Mouse (Mus musculus) bone marrow, adult 2 months (tissue): ENCODE data around the gene Vldlr. TPM values are rescaled to one million over a fixed set of nuclear protein-coding genes. Genes with fewer than 3 reads are reported as not detected.

Experiments used
- H3K27ac ChIP-seq: fragments of 200-500 bp; 2 replicates; pipeline ENCODE4 v1.5.1; 2012; ENCODE audit warnings: low read depth, mild to moderate bottlenecking, control low read depth, inconsistent platforms, low read length; ENCODE audit not compliant: control insufficient read depth, poor library complexity, insufficient read depth
- H3K4me1 ChIP-seq: fragments of 200-500 bp; 2 replicates; pipeline ENCODE4 v1.6.1; 2011; ENCODE audit warnings: low read length; ENCODE audit not compliant: control insufficient read depth, insufficient read depth
- H3K4me3 ChIP-seq: fragments of 200-500 bp; replicated peaks from 2 replicates; pipeline ENCODE3; 2011; ENCODE audit warnings: mild to moderate bottlenecking, low read depth, low read length, control low read depth; ENCODE audit not compliant: control insufficient read depth
- CTCF ChIP-seq: fragments of 200-500 bp; IDR thresholded peaks from 2 replicates; pipeline ENCODE4 v1.5.1; 2011; ENCODE audit warnings: low read length, control low read depth; ENCODE audit not compliant: control insufficient read depth, insufficient read depth
- POLR2A ChIP-seq: fragments of 200-500 bp; IDR thresholded peaks from 2 replicates; pipeline ENCODE4 v1.6.1; 2011; ENCODE audit warnings: low read depth, mild to moderate bottlenecking, control low read depth, low read length, borderline replicate concordance; ENCODE audit not compliant: control insufficient read depth
- WGBS: fragments of 180-500 bp; shearing (Covaris S2); methylation state at CpG from one replicate; pipeline ENCODE4 v1.1.7; 2018; 5-methylcytosine and 5-hydroxymethylcytosine counted together
- polyA plus RNA-seq: library from polyadenylated mRNA; stranded (reverse); fragments of >200 nt; gene quantifications from 2 replicates; pipeline ENCODE4 v1.2.4, GENCODE M21; 2011; ENCODE audit warnings: low replicate concordance; ENCODE audit not compliant: missing spikeins, insufficient read depth, insufficient read length

Vldlr gene
- polyA plus RNA-seq, 1 experiment, result 0.70 TPM

- TF ChIP-seq POLR2A (no peak), CTCF (no peak)
- Histone ChIP-seq H3K4me1 (no peaks in the 10 kb centered on the region), H3K27ac (no peak overlapping the region), H3K4me3 (no peak overlapping the region)
- 79% methylated on average over 9 of the region's 9 CpGs for WGBS
Measured at GRCm38 (mm10) chr19:27203711-27204238, 12.5 kb upstream of the Vldlr start.

GRCm38 (mm10) chr19:27210991-27211390 is 5.3 kb upstream of the Vldlr start:
- no peak for TF ChIP-seq POLR2A
- no peak for TF ChIP-seq CTCF
- Histone ChIP-seq H3K4me3 (no peak overlapping the region), H3K27ac (no peak overlapping the region), H3K4me1 (no peaks in the 10 kb centered on the region)
- 67% methylated on average over 2 of the region's 2 CpGs for WGBS

- no peak overlapping the region for H3K4me3 ChIP-seq
- no peaks in the 10 kb centered on the region for H3K4me1 ChIP-seq
- TF ChIP-seq CTCF (no peak), POLR2A (no peak)
- no peak overlapping the region for H3K27ac ChIP-seq
- 73% methylated on average over 4 of the region's 4 CpGs for WGBS
Measured at GRCm38 (mm10) chr19:27215596-27215995, 688 bp upstream of the Vldlr start.

GRCm38 (mm10) chr19:27216767-27217403 is 601 bp downstream of the Vldlr start:
- WGBS, result under 1% methylated on average over 62 of the region's 62 CpGs
- no peaks in the 10 kb centered on the region for H3K4me1 ChIP-seq
- no peak overlapping the region; the same call in 1 of the 2 replicates for H3K27ac ChIP-seq
- TF ChIP-seq CTCF (no peak), POLR2A (no peak)
- H3K4me3 ChIP-seq, result no peak overlapping the region

- WGBS, result under 1% methylated on average over 52 of the region's 52 CpGs
- Histone ChIP-seq H3K27ac (no peak overlapping the region), H3K4me3 (peak overlapping the region; percentile 22), H3K4me1 (no peaks in the 10 kb centered on the region)
- TF ChIP-seq POLR2A (no peak), CTCF (no peak)
Measured at GRCm38 (mm10) chr19:27217404-27217940, 1.2 kb downstream of the Vldlr start.

GRCm38 (mm10) chr19:27217941-27218411 is 1.7 kb downstream of the Vldlr start:
- Histone ChIP-seq H3K4me3 (no peak overlapping the region), H3K27ac (no peak overlapping the region), H3K4me1 (no peaks in the 10 kb centered on the region)
- 2% methylated on average over 32 of the region's 32 CpGs for WGBS
- TF ChIP-seq POLR2A (no peak), CTCF (no peak)

- WGBS, result 2% methylated on average over 30 of the region's 30 CpGs
- Histone ChIP-seq H3K4me1 (no peaks in the 10 kb centered on the region), H3K27ac (no peak overlapping the region), H3K4me3 (no peak overlapping the region)
- TF ChIP-seq CTCF (no peak), POLR2A (no peak)
Measured at GRCm38 (mm10) chr19:27218561-27219262, 2.4 kb downstream of the Vldlr start.

- H3K27ac ChIP-seq, result no peak overlapping the region
- TF ChIP-seq CTCF (no peak), POLR2A (no peak)
- no peak overlapping the region for H3K4me3 ChIP-seq
- no peaks in the 10 kb centered on the region for H3K4me1 ChIP-seq
Measured at GRCm38 (mm10) chr19:27219586-27219985, 3.3 kb downstream of the Vldlr start.

GRCm38 (mm10) chr19:27223046-27223445 is 6.8 kb downstream of the Vldlr start:
- no peak overlapping the region for H3K4me3 ChIP-seq
- H3K27ac ChIP-seq, result no peak overlapping the region
- WGBS, result 70% methylated on average over 6 of the region's 6 CpGs
- TF ChIP-seq POLR2A (no peak), CTCF (no peak)
- no peaks in the 10 kb centered on the region for H3K4me1 ChIP-seq
